Mouse (Mus musculus): ENCODE measurements around the gene Polr2i. TPM values are rescaled to one million over a fixed set of nuclear protein-coding genes. Genes with fewer than 3 reads are reported as not detected.
A peak's percentile ranks its signal among the peaks of the same experiment; 100 is the strongest.

Gene Polr2i
- polyA plus RNA-seq, 1 experiment from 2014 or later = 129 TPM

GRCm38 (mm10) chr7:30216723-30217151, 15.0 kb upstream of the Polr2i start:
- H3K36me3 ChIP-seq (ENCODE audit: control insufficient read depth, insufficient read depth, low read length) = no peaks in the 10 kb centered on the region
- 3% methylated on average over 16 of the region's 16 CpGs for WGBS
- DNase-seq (ENCODE audit: low spot score) = peak; percentile 83
- H3K4me3 ChIP-seq (ENCODE audit: low read depth, low read length) = no peak overlapping the region
- no peaks in the 10 kb centered on the region for H3K27me3 ChIP-seq (replicated peaks; ENCODE audit: control insufficient read depth, insufficient read depth, low read length)
- no peaks in the 10 kb centered on the region for H3K9me3 ChIP-seq (ENCODE audit: control insufficient read depth, low read length)
- no peak overlapping the region for H3K9ac ChIP-seq (ENCODE audit: low read depth, low read length)
- H3K4me2 ChIP-seq = peak overlapping the region; percentile 33
- no peak overlapping the region for H3K27ac ChIP-seq (ENCODE audit: low read depth, low read length)
- peak; percentile 73 for ATAC-seq (replicated peaks; ENCODE audit: low FRiP score)
- H3K4me1 ChIP-seq (replicated peaks; ENCODE audit: control insufficient read depth, insufficient read depth, low read length) = peaks cover 7% of the 10 kb centered on the region; the same call in 1 of the 2 replicates

DNA sequence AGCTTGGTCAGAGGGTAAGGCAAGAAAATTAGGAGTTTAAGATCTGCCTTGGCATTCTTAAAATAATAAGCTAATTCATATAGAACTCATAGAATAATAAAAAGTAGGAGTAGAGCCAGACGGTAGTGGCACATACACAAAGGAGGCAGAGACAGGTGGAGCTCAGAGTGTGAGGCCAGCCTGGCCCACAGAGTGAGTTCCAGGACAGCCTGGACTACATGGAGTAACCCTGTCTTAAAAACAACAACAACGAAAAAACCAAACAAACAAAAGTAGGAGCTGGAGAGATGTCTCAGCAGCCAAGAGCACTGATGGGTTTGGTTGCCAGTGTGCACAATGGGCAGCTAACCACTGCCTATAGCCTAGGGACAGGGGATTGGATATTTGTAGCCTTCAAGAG, 14.5 kb upstream of the Polr2i start:
- no peaks in the 10 kb centered on the region for H3K36me3 ChIP-seq (ENCODE audit: control insufficient read depth, insufficient read depth, low read length)
- no peak overlapping the region for H3K9ac ChIP-seq (ENCODE audit: low read depth, low read length)
- H3K27me3 ChIP-seq (replicated peaks; ENCODE audit: control insufficient read depth, insufficient read depth, low read length) = no peaks in the 10 kb centered on the region
- DNase-seq (ENCODE audit: low spot score) (no peak), ATAC-seq (replicated peaks; ENCODE audit: low FRiP score) (no peak)
- H3K4me1 ChIP-seq (replicated peaks; ENCODE audit: control insufficient read depth, insufficient read depth, low read length) = peaks cover 7% of the 10 kb centered on the region; the same call in 1 of the 2 replicates
- WGBS = 70% methylated on average over 2 of the region's 2 CpGs
- no peak overlapping the region for H3K27ac ChIP-seq (ENCODE audit: low read depth, low read length)
- no peak overlapping the region for H3K4me3 ChIP-seq (ENCODE audit: low read depth, low read length)
- H3K4me2 ChIP-seq = no peak overlapping the region
- no peaks in the 10 kb centered on the region for H3K9me3 ChIP-seq (ENCODE audit: control insufficient read depth, low read length)

DNA sequence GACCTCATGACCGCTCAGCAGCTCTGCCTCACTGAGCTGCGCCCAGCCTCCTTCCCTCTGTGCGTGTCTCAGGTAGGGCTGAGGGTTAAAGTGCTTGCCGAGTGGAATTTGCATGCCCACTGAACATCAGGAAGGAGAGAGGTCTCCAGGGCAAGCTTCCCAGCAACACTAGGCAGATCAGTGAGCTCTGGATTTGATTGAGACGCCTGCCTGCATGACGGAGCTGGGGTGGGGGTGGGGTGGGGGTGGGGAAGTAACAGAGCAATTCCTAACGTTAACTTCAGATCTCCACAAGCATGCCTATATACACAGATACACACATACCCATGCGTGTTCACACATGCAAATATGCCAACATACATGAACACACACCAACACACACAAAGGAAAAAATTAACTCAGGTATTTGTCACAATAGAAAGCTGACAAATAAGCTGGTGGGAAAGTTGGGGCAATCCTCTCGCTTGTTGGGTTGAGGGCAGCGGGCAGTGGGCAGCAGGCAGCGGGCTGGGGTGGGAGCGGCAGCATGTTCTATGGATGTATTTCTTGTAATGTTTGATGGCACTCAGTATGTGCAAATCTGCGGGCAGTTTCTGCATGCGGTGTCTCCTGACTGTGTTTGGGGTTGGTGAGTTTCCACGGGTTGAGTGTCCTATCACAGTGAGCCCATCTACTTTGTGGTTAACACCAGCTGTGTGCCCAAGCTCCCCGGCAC, 12.3 kb upstream of the Polr2i start:
- H3K4me3 ChIP-seq (ENCODE audit: low read depth, low read length) = peak overlapping the region; percentile 54
- ATAC-seq (replicated peaks; ENCODE audit: low FRiP score) (peak; percentile 50), DNase-seq (ENCODE audit: low spot score) (peak; percentile 63)
- H3K27ac ChIP-seq (ENCODE audit: low read depth, low read length) = no peak overlapping the region; the same call in 1 of the 2 replicates
- peak overlapping the region; percentile 68 for H3K9ac ChIP-seq (ENCODE audit: low read depth, low read length)
- no peaks in the 10 kb centered on the region for H3K27me3 ChIP-seq (replicated peaks; ENCODE audit: control insufficient read depth, insufficient read depth, low read length)
- H3K36me3 ChIP-seq (ENCODE audit: control insufficient read depth, insufficient read depth, low read length) = peaks cover 10% of the 10 kb centered on the region
- peaks cover 7% of the 10 kb centered on the region; the same call in 1 of the 2 replicates for H3K4me1 ChIP-seq (replicated peaks; ENCODE audit: control insufficient read depth, insufficient read depth, low read length)
- peak overlapping the region; percentile 95 for H3K4me2 ChIP-seq
- WGBS = 4% methylated on average over 16 of the region's 16 CpGs
- no peaks in the 10 kb centered on the region for H3K9me3 ChIP-seq (ENCODE audit: control insufficient read depth, low read length)

- Histone ChIP-seq H3K4me3 (ENCODE audit: low read depth, low read length) (peak overlapping the region; percentile 54), H3K4me1 (replicated peaks; ENCODE audit: control insufficient read depth, insufficient read depth, low read length) (peaks cover 7% of the 10 kb centered on the region; the same call in 1 of the 2 replicates), H3K27ac (ENCODE audit: low read depth, low read length) (no peak overlapping the region; the same call in 1 of the 2 replicates), H3K36me3 (ENCODE audit: control insufficient read depth, insufficient read depth, low read length) (peaks cover 11% of the 10 kb centered on the region), H3K4me2 (peak overlapping the region; percentile 95), H3K27me3 (replicated peaks; ENCODE audit: control insufficient read depth, insufficient read depth, low read length) (no peaks in the 10 kb centered on the region), H3K9me3 (ENCODE audit: control insufficient read depth, low read length) (no peaks in the 10 kb centered on the region), H3K9ac (ENCODE audit: low read depth, low read length) (peak overlapping the region; percentile 68)
- ATAC-seq (replicated peaks; ENCODE audit: low FRiP score) (no peak), DNase-seq (ENCODE audit: low spot score) (no peak)
- WGBS = 26% methylated on average over 11 of the region's 11 CpGs
Observed at GRCm38 (mm10) chr7:30220008-30220356, 11.8 kb upstream of the Polr2i start.

GRCm38 (mm10) chr7:30221433-30221832, 10.3 kb upstream of the Polr2i start:
- Histone ChIP-seq H3K4me2 (no peak overlapping the region), H3K4me1 (replicated peaks; ENCODE audit: control insufficient read depth, insufficient read depth, low read length) (peaks cover 7% of the 10 kb centered on the region; the same call in 1 of the 2 replicates), H3K4me3 (ENCODE audit: low read depth, low read length) (no peak overlapping the region), H3K9me3 (ENCODE audit: control insufficient read depth, low read length) (no peaks in the 10 kb centered on the region), H3K27ac (ENCODE audit: low read depth, low read length) (no peak overlapping the region), H3K9ac (ENCODE audit: low read depth, low read length) (no peak overlapping the region), H3K27me3 (replicated peaks; ENCODE audit: control insufficient read depth, insufficient read depth, low read length) (no peaks in the 10 kb centered on the region), H3K36me3 (ENCODE audit: control insufficient read depth, insufficient read depth, low read length) (peaks cover 19% of the 10 kb centered on the region)
- no peak for ATAC-seq (replicated peaks; ENCODE audit: low FRiP score)
- 85% methylated on average over 3 of the region's 3 CpGs for WGBS
- no peak for DNase-seq (ENCODE audit: low spot score)

DNA sequence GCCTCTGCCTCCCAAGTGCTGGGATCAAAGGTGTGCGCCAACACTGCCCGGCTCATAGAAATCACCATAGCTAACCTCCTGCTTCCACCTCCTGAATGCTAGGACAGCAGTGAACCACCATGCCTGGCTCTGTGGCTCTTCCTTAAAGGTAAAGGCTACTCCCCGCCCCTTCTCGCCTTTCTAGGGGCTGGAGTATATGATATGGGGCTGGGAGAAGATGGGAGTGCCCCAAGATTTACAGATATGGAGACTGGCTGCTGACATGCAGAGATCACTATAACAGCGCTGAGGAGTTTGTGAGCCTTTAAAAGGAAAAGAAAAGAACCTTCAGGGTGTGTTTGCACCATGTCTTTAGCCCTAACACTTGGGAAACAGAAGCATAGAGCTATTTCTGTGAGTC, 9.5 kb upstream of the Polr2i start:
- Histone ChIP-seq H3K9me3 (ENCODE audit: control insufficient read depth, low read length) (no peaks in the 10 kb centered on the region), H3K9ac (ENCODE audit: low read depth, low read length) (no peak overlapping the region), H3K27me3 (replicated peaks; ENCODE audit: control insufficient read depth, insufficient read depth, low read length) (no peaks in the 10 kb centered on the region), H3K36me3 (ENCODE audit: control insufficient read depth, insufficient read depth, low read length) (peaks cover 23% of the 10 kb centered on the region), H3K27ac (ENCODE audit: low read depth, low read length) (no peak overlapping the region), H3K4me2 (no peak overlapping the region), H3K4me1 (replicated peaks; ENCODE audit: control insufficient read depth, insufficient read depth, low read length) (peaks cover 7% of the 10 kb centered on the region; the same call in 1 of the 2 replicates), H3K4me3 (ENCODE audit: low read depth, low read length) (no peak overlapping the region)
- ATAC-seq (replicated peaks; ENCODE audit: low FRiP score) = peak; percentile 40; the same call in 1 of the 2 replicates
- no peak for DNase-seq (ENCODE audit: low spot score)
- 82% methylated on average over 5 of the region's 5 CpGs for WGBS

GRCm38 (mm10) chr7:30224206-30224605, 7.5 kb upstream of the Polr2i start:
- DNase-seq (ENCODE audit: low spot score) (no peak), ATAC-seq (replicated peaks; ENCODE audit: low FRiP score) (no peak)
- Histone ChIP-seq H3K4me1 (replicated peaks; ENCODE audit: control insufficient read depth, insufficient read depth, low read length) (peaks cover 4% of the 10 kb centered on the region; the same call in 1 of the 2 replicates), H3K4me3 (ENCODE audit: low read depth, low read length) (no peak overlapping the region), H3K27ac (ENCODE audit: low read depth, low read length) (no peak overlapping the region), H3K9me3 (ENCODE audit: control insufficient read depth, low read length) (no peaks in the 10 kb centered on the region), H3K27me3 (replicated peaks; ENCODE audit: control insufficient read depth, insufficient read depth, low read length) (no peaks in the 10 kb centered on the region), H3K4me2 (no peak overlapping the region), H3K9ac (ENCODE audit: low read depth, low read length) (no peak overlapping the region), H3K36me3 (ENCODE audit: control insufficient read depth, insufficient read depth, low read length) (peaks cover 23% of the 10 kb centered on the region)
- WGBS = 91% methylated on average over 12 of the region's 12 CpGs

DNA sequence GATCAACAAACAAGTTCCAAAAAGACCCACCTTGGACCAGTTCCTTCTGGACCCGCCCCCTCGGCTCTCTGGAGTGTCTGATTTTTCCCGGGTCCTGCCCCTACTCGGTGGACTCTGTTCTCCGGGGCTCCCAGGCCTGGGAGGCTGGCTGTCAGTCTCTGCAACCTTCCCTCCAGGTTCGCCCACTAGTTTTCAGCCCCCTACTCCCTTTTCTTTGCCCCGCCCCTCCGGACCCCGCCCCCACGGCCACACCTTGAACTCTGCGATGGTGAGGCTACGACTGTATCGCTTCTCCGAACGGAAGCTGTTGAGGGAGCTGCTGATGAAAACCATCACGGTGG, 450 bp upstream of the Polr2i start:
- no peaks in the 10 kb centered on the region for H3K27me3 ChIP-seq (replicated peaks; ENCODE audit: control insufficient read depth, insufficient read depth, low read length)
- H3K36me3 ChIP-seq (ENCODE audit: control insufficient read depth, insufficient read depth, low read length) = peaks cover 6% of the 10 kb centered on the region; the same call in 1 of the 2 replicates
- no peak overlapping the region for H3K27ac ChIP-seq (ENCODE audit: low read depth, low read length)
- peak overlapping the region; percentile 62 for H3K9ac ChIP-seq (ENCODE audit: low read depth, low read length)
- peak overlapping the region; percentile 79 for H3K4me3 ChIP-seq (ENCODE audit: low read depth, low read length)
- H3K4me1 ChIP-seq (replicated peaks; ENCODE audit: control insufficient read depth, insufficient read depth, low read length) = peaks cover 5% of the 10 kb centered on the region
- WGBS = under 1% methylated on average over 16 of the region's 16 CpGs
- no peaks in the 10 kb centered on the region for H3K9me3 ChIP-seq (ENCODE audit: control insufficient read depth, low read length)
- peak; percentile 42; the same call in 1 of the 2 replicates for ATAC-seq (replicated peaks; ENCODE audit: low FRiP score)
- no peak for DNase-seq (ENCODE audit: low spot score)
- H3K4me2 ChIP-seq = peak overlapping the region; percentile 68

GRCm38 (mm10) chr7:30232631-30233148, 942 bp downstream of the Polr2i start:
- peak overlapping the region; percentile 79 for H3K4me3 ChIP-seq (ENCODE audit: low read depth, low read length)
- peak overlapping the region; percentile 81 for H3K9ac ChIP-seq (ENCODE audit: low read depth, low read length)
- H3K27ac ChIP-seq (ENCODE audit: low read depth, low read length) = peak overlapping the region; percentile 96; the same call in 1 of the 2 replicates
- DNase-seq (ENCODE audit: low spot score) = peak; percentile 63
- H3K27me3 ChIP-seq (replicated peaks; ENCODE audit: control insufficient read depth, insufficient read depth, low read length) = no peaks in the 10 kb centered on the region
- peak; percentile 43 for ATAC-seq (replicated peaks; ENCODE audit: low FRiP score)
- peaks cover 5% of the 10 kb centered on the region for H3K4me1 ChIP-seq (replicated peaks; ENCODE audit: control insufficient read depth, insufficient read depth, low read length)
- no peaks in the 10 kb centered on the region for H3K36me3 ChIP-seq (ENCODE audit: control insufficient read depth, insufficient read depth, low read length)
- 5% methylated on average over 24 of the region's 24 CpGs for WGBS
- H3K9me3 ChIP-seq (ENCODE audit: control insufficient read depth, low read length) = no peaks in the 10 kb centered on the region
- H3K4me2 ChIP-seq = peak overlapping the region; percentile 68

Measured in liver, embryonic 11.5 days (tissue).